Mouse (Mus musculus) embryonic facial prominence, embryonic 10.5 days (tissue): ENCODE measurements around the gene Abcc2. TPM values are rescaled to one million over a fixed set of nuclear protein-coding genes. Genes with fewer than 3 reads are reported as not detected.

Experiments
- polyA plus RNA-seq: library from polyadenylated mRNA; unstranded; fragments of >200 nt; fragmentation: Nextera tagmentation; extraction: Ambion mirVana; gene quantifications from 2 replicates; pipeline ENCODE4 v1.2.1, GENCODE M21; 2016

Abcc2 gene
- polyA plus RNA-seq, 1 experiment from 2014 or later, result not detected

Other genes starting within 250 kb of the Abcc2 start
- 3.7 and 4.1 TPM in 2 replicates for gene Nkx2-3, start 169.9 kb upstream of the Abcc2 start, polyA plus RNA-seq
- gene Slc25a28, start 107.3 kb upstream of the Abcc2 start, polyA plus RNA-seq, result 10.3 and 10.9 TPM in 2 replicates
- 8.9 and 9.8 TPM in 2 replicates for gene Entpd7, start 92.5 kb upstream of the Abcc2 start, polyA plus RNA-seq
- gene Cutc, start 29.2 kb upstream of the Abcc2 start, polyA plus RNA-seq, result 14.4 and 14.8 TPM in 2 replicates
- gene Cox15, start 29.2 kb upstream of the Abcc2 start, polyA plus RNA-seq, result 10.9 and 16.2 TPM in 2 replicates
- gene Dnmbp, start 158.0 kb downstream of the Abcc2 start, polyA plus RNA-seq, result 20.4 and 20.8 TPM in 2 replicates
- gene Cpn1, start 204.4 kb downstream of the Abcc2 start, polyA plus RNA-seq, result 0.07 and 0.13 TPM in 2 replicates
- gene Cyp2c23, start 247.0 kb downstream of the Abcc2 start, polyA plus RNA-seq, result not detected in 2 replicates